Mouse (Mus musculus): ENCODE measurements around the gene Slc18a3.

Gene Slc18a3

DNA sequence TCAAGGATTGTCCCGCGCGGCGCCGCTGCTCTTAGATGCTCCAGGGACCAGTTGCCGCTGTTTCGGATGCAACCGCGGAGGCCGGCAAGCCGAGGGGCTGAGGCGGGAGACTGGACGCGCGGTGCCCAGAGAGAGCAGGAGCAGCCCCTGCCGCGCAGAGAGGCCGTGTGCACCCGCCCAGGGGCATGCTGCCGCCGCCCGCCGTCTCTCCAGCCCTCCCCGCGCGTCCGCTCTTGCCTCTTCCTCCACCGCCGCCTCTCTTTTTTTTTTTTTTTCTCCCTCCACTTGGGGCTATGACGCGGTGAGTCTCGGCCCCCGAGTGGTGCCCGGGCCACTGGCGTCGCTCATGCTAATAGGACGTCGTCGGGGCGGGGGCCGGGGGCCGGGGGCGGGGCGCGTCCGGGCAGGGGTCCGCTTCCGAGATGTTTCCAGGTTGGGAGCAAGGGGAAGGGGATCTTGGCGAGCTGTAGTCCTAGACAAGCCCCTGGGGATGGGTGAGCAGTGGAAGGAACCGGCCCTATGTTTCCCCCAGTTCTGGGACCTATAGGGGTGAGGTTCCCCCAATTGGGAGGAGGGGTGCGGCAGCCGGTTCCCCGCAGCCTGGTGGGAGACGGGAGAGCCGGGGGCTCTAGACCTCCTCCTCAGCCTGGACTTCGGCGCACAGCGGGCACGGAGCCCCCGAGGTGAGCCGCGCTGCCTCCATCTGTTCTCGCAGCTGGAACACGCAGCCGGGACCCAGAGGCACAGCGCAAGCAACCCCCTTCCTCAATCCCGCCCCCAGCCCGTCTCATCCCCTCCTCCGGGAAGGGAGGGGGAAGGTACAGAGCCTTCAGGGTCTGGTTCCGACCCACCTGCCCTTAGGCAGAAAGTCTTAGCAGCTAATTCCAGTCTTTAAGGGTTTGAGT is at the start of gene Slc18a3:
Slc18a3 (minus strand) TSS at position 250 of the 905 bp plus-strand sequence.
- no peak for DNase-seq

GRCm38 (mm10) chr14:32513336-32514032 is 48.8 kb upstream of the Slc18a3 start, which contains the start of gene Ercc6:
Gene Ercc6 (plus strand): TSS chr14:32513521.
- peak; percentile 94 for DNase-seq

DNA sequence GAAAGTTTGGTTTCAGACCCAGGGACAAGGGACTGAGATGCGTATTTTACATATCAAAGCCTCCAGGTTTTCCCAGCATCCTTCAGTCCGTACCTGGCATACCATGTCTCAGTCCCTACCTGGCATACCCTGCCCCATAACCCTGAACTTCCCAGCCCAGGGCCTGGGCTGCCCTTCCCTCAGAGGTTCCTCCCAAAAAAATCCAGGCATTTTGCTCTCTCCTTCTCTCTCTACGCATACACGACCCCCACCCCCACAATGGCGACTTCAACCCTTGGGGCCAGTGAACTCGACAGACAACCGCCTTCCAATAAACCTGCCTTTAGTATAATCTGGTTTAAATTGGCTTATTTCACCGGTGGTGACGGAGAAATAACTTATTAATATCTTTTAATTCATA is 48.3 kb upstream of the Slc18a3 start:
- DNase-seq: peak; percentile 27

- no peak for DNase-seq
Measured at GRCm38 (mm10) chr14:32509443-32509961, 44.9 kb upstream of the Slc18a3 start.

- DNase-seq: no peak
Measured at GRCm38 (mm10) chr14:32508105-32508835, 43.6 kb upstream of the Slc18a3 start.

GRCm38 (mm10) chr14:32507216-32507615 is 42.6 kb upstream of the Slc18a3 start:
- DNase-seq: no peak

DNA sequence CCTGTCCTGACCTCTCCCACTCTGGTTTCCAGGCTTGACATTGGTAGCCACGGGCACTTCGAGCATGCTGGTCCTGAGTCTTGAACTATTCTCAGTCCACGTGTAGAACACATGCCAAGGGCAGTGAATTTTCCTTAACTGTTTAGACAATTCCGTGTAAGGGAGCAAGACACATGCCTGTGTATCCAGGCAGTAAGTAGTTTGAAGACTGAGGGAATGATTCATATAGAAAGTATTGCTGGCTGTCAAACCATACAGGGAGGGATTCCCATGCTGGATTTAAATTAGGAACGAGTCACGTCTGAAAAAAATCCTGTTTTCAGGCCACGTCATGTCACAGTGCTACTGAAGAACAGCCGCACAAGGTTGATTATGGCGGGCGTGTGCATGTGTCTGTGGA is 41.7 kb upstream of the Slc18a3 start:
- no peak for DNase-seq

- DNase-seq: no peak
Measured at GRCm38 (mm10) chr14:32503897-32504296, 39.2 kb upstream of the Slc18a3 start.

DNA sequence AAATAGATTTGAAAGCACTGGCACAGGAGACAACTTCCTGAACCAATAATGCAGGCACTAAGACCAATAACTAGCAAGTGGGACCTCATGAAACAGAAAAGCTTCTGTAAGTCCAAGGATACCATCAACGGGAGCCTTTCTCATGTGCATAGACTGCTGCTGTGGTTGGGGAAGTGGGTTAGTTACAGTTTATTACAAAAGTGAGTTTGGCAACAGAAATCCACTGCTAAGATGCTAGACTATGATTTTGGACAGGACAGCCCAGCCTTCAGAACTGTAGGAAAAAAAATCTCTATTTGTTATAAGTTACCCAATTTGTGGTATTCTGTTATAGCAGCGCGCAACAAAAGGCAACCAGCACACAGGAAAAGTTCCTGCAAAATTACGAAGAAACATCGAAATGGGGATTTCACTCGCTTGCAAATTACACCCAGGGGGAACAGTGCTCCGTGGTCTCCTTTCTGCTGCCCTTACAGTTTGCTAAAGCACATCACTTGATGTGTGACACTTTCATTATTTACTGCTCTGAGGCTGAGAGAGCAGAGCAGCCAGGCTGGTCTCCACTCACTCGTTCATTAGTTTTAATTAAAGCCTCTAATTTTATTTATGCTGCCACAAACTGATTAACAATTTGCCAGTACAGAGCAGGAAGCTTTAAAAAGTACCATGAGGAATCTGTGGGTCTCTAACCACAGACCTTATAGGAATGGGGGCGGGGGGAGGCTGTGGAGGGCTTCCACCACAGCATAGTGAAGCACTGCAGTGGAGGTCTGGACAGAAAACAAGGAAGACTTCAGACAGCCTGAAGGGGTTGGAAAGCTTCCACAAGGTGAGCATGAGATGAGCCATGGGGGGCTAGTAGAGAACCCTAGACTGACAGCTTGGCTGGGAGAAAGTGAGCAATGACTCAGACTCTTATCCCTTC is 38.4 kb upstream of the Slc18a3 start:
- no peak for DNase-seq

- DNase-seq: no peak
Measured at GRCm38 (mm10) chr14:32501303-32501702, 36.7 kb upstream of the Slc18a3 start.

DNA sequence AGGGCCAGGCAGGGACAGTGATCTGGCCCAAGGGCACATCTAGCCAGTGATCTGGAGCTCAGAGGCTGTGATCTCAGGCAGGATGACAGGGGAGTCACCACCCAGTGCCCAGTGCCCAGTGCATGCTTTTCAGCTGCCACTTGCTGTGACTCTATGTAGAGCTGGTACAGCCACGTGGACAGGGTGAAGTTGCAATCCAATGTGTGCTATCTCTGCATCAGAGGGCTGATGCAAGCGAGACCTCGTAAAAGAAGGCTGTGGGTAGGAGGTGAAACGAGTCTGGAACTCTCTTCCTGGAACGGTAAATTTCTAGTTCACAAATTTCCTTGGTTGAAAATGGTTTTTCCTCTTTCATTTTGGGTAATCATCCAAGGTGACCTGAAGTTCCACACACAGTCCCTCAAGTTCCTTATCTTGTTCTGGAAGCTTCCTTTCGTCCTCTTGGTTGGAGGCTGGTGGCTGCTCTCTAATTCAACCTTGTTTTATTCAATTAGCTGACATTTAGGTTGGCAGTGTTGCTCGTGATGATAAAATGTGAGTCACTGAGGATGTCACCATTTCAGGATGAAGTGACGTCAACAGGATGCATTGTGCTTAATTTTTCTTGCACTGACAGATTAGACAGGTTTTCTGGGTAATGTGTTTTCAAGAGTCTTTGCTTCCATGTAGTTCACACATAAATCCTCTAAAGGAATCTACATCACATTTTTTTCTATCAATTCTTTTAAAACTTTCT is 31.6 kb upstream of the Slc18a3 start:
- DNase-seq: no peak

DNA sequence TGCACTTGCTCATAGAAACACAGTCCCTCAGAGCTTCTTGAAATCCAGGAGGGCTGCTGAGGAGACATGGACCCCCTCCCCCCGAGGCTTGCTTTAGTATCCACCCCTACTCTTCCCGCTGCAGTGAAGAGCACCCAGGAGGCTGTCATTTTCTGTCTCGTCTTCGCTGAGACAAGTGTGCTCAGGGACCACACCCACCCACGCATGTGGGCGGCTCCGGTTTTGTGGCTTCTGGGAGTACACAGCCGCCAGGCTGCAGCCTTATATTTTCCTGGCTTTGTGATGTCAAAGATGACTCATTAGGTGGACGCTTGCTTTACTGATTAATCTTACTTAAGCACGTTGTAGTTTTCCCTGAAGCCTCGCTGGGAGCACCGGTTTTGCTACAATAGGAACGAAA is 27.9 kb upstream of the Slc18a3 start:
- no peak for DNase-seq

DNA sequence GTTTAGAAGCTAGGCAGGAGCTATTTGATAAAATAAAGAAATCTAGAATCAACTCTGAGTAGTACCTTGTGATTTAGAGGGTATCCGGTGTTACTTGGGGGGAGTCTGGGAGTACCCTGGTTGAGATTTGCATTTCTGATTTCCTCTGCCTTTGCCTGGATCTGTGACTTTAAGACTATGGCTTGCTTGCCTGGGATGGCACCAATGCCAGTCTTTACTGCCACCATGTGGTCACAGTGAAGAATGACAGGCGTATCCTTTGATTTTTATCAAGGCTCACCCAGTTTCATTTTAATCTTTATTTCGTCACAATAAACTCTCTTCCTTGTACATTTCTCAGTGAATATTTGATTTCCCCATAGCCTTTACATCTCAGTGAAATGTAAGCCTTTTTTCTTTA is 17.4 kb upstream of the Slc18a3 start:
- DNase-seq: peak; percentile 11

DNA sequence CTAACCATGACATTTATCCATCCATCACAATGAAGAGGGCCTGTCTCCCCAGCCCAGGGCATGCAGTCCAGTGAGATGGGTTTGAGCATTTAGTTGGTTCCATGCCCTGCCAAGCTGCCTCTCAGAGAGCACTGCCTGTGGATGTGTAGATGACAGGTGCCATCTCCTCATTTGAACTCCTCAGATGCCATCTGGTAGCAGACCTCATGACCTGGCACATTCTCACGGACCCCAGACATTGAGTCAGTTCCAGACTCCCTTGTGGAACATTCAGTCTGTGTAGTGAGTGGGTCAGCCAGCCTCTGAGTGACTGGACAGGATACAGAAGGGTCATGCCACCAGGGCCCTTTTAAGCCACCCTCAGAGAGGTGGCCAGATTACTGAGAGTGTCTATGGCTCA is 12.9 kb upstream of the Slc18a3 start:
- no peak for DNase-seq

- no peak for DNase-seq
Measured at GRCm38 (mm10) chr14:32476559-32476958, 11.9 kb upstream of the Slc18a3 start.

DNA sequence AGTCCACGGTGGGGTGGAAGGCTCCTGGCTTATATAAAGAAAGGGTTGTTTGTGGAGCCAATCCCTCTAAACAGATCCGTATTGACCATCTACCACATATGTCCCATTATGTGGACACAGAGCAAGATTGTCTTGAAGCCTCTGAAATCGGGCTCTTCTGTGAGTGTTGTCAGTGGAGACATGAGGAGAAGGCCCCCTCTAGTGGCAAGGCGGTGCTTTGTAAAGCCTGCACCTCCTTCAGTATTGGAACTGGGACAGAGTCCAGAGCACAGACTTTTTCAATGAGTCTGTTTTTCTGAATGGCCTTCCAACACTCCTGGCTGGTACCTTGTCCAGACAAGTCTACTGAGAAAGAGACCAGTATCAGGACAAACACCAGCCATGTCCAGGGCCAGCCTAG is 8.3 kb upstream of the Slc18a3 start:
- DNase-seq: peak; percentile 33

DNA sequence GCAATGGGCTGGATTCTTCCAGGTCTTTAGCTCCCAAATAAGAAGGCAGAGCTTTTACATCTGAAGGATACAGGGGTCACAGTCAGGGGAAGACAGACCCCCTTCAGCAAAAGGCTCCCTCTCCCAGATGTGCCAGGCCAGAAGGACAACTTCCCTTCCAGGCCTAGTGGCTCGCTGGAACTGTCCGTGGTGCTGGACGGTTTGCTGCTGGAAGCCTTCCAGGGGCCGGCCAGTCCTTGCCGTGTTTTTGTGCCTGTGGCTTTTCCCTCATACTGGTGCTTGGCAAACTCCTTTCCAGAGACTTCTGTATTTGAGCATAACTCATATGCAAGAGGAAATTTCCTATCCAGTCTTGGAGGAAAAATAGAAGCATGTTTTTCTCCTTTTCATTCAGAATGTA is 3.0 kb upstream of the Slc18a3 start:
- no peak for DNase-seq

GRCm38 (mm10) chr14:32465889-32466288 is 1.2 kb upstream of the Slc18a3 start, which contains the start of gene Chat:
Gene Chat (minus strand): TSS chr14:32465989.
- DNase-seq: no peak

GRCm38 (mm10) chr14:32465506-32465870 is 838 bp upstream of the Slc18a3 start:
- DNase-seq: no peak

DNA sequence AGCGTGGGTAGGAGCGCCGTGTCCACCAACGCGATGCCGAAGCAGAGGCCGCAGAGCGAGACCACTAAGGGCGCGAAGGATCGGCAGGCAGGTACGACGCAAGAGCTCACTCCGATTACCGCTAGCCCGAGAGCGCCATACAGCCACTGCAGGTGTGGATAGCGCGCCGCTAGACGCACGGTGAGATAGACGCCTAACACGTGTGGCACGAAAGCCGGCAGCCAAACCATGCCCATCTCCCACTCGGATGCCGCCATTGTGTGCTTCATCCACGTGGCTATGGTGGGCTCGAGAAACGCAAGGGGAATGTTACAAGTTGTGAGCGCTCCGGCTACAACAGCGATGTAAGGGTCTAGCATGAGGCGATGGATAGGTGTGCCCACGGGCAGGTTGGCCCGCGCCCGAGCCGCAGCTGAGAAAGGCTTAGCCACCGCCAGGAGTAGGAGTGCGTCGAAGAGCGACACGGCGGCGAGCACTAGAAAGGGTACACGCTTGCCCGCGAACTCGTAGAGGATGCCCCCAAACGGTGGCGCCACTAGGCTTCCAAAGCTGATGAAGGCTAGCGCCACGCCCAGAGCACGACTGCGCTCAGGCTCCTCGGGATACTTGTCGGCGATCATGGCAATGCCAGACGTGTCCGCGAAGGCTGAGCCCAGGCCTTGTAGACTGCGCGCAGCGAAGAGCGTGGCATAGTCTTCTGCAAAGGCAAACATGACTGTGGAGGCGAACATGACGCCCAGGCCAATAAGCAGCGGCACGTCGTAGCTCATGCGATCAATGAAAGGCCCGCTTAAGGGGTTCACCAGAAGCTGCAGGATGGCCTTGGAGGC is 1.2 kb downstream of the Slc18a3 start:
- DNase-seq: no peak
